Mouse (Mus musculus) embryonic stem cell, embryonic (primary cell): ENCODE data around the gene Zscan26.

Experiments
- CTCF ChIA-PET, 4 experiments: fragments of 300-600 bp in 2 of 4; fragments of 350-600 bp in 2 of 4; sonication (Branson Sonifier 250); formaldehyde crosslinking; loops; one replicate each; lab custom pipeline; 2022; ENCODE audit warnings: inconsistent platforms in 2 of 4; lab: Charles Lee
- POLR2A ChIA-PET, 4 experiments: fragments of 300-600 bp in 2 of 4; fragments of 350-600 bp in 2 of 4; sonication (Branson Sonifier 250); formaldehyde crosslinking; loops; one replicate each; lab custom pipeline; 2022; ENCODE audit warnings: antibody characterized with exemption in 4 of 4, inconsistent platforms in 1 of 4; lab: Charles Lee

Gene Zscan26

GRCm38 (mm10) chr13:21402848-21403247 is 50.7 kb downstream of the Zscan26 start:
- POLR2A ChIA-PET: interaction anchor here in 3 of 4 experiments (0.5 to 3.1 kb wide), 9 partner anchors 9 to 388 kb away, joined by 3 to 16 read pairs (median 5); partner anchors contain the start of genes Zscan12 (in 3 of the 3) and Pgbd1 (in 1 of the 3)
- CTCF ChIA-PET: no interaction called here

DNA sequence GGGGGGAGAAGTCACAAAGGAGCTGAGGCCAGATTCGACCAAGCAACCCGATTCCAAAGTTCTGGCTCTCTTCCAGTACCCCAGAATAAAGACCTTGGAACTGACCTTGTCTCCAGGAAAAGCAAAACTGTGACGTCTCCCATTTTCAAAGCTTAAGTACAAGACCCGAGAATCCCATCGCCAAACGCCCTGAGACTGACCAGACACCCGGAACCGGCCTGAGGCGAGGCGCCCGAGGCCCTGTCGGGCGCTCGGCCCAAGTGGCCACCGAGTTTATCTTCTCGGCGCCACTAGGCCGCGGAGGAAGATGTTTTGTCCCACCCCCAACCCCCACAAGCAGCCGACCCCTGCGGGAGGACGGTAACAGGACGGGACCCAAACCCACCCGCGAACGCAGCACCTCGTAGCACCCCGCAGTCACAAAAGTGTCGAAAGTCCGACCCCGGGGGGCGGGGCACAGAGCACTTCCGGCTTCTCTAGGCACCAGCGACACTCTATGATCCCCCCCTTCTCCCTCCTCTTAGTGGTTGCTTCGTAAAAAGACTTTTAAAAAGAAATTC is 51.2 kb downstream of the Zscan26 start, which contains the start of gene Zkscan3:
Gene Zkscan3 (minus strand): TSS at position 469 of the 560 bp plus-strand sequence.
- ChIA-PET POLR2A (interaction anchor here in 3 of 4 experiments (0.5 to 3.1 kb wide), 22 partner anchors 9 to 388 kb away, joined by 3 to 16 read pairs (median 5); partner anchors contain the start of genes Zscan12 (in 3 of the 3), Zkscan8 (in 2 of the 3), Zscan26 (in 2 of the 3) and Hist1h3h (in 1 of the 3)), CTCF (no interaction called here)

- ChIA-PET CTCF (interaction anchor here in 3 of 4 experiments (0.6 kb wide), 5 partner anchors 39 to 646 kb away, joined by 3 to 6 read pairs (median 4); partner anchors contain the start of gene Zscan12 (in 1 of the 3)), POLR2A (interaction anchor here (0.6 to 3.1 kb wide), 37 partner anchors 9 to 389 kb away, joined by 3 to 16 read pairs (median 4); partner anchors contain the start of genes Zkscan8 (in 3 of the 4), Zscan12 (in 3 of the 4), Zscan26 (in 3 of the 4) and Hist1h2ak (in 1 of the 4))
Observed at GRCm38 (mm10) chr13:21401636-21402286, 51.8 kb downstream of the Zscan26 start.

DNA sequence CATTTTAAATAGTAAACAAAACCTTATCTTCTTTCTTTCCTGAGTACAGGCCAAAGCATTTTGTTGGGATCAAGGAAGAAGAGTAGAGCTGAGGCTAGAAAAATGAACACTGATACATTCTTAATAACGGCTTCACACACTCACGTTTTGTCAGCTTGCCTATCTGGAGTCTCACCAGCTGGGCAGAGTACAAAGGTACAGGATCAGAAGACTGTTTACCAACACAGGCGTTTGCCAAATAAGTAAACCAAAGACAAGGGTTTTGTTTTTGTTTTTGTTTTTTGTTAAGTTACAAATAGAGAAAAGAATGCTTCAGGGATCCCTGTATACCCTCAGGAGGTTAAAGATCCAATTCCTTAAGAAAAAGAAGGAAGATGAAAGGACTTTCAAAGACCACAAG is 52.4 kb downstream of the Zscan26 start:
- POLR2A ChIA-PET: interaction anchor here (0.6 to 3.1 kb wide), 29 partner anchors 8 to 390 kb away, joined by 3 to 16 read pairs (median 4); partner anchors contain the start of genes Zkscan8 (in 3 of the 4), Zscan12 (in 3 of the 4), Zscan26 (in 2 of the 4) and Hist1h2ak (in 1 of the 4)
- CTCF ChIA-PET: interaction anchor here in 3 of 4 experiments (0.6 kb wide), 5 partner anchors 39 to 645 kb away, joined by 3 to 6 read pairs (median 4); partner anchors contain the start of gene Zscan12 (in 1 of the 3)

DNA sequence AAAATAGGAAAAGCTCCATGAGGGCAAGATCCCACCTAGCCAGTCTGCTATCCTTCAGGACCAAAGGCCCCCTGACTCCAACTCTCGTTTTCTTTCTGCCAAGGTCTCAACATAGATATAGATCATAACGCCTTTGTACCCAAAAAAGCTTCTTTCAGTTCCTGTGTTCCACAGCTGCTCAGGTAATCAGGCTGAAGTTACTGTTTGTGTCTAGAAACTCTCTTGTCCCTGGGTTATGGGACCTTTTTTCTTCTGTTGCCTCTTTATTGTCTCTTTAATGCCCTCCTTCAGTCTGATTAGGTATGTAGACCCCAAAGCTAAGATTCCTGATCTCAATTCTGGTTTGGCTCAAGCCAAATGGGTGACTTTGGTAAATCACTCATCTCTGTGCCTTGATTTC is 56.0 kb downstream of the Zscan26 start:
- ChIA-PET CTCF (interaction anchor here in 1 of 4 experiments (0.5 kb wide), 1 partner anchor 119 kb away, joined by 6 read pairs; no protein-coding TSS in a partner anchor), POLR2A (interaction anchor here in 2 of 4 experiments (1.2 to 3.3 kb wide), 7 partner anchors 9 to 42 kb away, joined by 3 to 14 read pairs (median 6); partner anchors contain the start of gene Zscan12 (in 1 of the 2))

GRCm38 (mm10) chr13:21396048-21396447 is 57.5 kb downstream of the Zscan26 start:
- ChIA-PET CTCF (interaction anchor here in 1 of 4 experiments (0.5 kb wide), 1 partner anchor 1104 kb away, joined by 3 read pairs; no protein-coding TSS in a partner anchor), POLR2A (interaction anchor here in 1 of 4 experiments (0.9 to 1.4 kb wide), 4 partner anchors 11 to 44 kb away, joined by 3 to 4 read pairs (median 3); no protein-coding TSS in a partner anchor)

DNA sequence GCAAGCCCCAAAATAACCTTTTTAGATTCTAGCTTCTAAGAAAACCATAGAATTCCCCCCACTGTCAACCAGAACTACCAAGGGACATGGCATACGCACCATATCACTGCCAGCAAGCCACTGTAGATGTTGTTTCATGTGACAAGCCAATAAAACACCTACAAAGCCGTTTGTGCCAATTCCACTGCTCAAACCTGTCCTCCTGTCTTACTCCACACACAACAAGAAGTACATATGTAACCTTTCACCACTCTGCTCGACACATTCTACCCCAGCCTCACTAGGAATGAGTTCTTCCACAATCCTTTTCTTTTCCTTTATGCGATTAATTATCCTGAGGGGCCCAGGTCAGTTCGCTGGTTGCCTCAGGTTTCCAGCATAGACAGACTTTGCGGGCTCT is 57.9 kb downstream of the Zscan26 start:
- ChIA-PET POLR2A (interaction anchor here in 2 of 4 experiments (0.6 to 1.4 kb wide), 2 partner anchors 19 to 146 kb away, joined by 3 to 5 read pairs; no protein-coding TSS in a partner anchor), CTCF (interaction anchor here in 1 of 4 experiments (0.5 kb wide), 1 partner anchor 1104 kb away, joined by 3 read pairs; no protein-coding TSS in a partner anchor)

DNA sequence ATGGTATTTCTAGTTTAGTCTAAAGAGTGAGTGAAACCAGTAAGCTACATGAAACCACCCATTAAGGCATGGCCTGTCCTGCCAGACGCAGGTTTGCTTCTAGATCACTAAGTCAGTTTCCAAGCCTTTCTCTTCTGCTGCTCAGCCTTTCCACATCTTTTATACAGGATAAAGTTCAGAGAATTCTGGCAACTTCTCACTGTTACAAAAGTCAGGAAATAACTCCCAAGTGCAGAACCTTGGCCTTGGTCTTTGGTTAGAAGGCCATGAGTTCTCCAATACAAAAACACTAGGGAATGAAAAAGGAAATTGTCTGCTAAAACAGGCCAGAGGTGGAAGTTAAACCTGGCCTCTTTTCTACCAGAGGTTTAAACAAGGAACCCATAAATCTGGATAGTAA is 58.3 kb downstream of the Zscan26 start:
- CTCF ChIA-PET: no interaction called here

More for the DNA sequence above, 58.3 kb downstream of the Zscan26 start:
- POLR2A ChIA-PET: interaction anchor here in 2 of 4 experiments (0.5 to 1.1 kb wide), 3 partner anchors 11 to 968 kb away, joined by 3 to 5 read pairs (median 4); no protein-coding TSS in a partner anchor
